Mouse (Mus musculus) kidney, postnatal 10 days (tissue): ENCODE data around the gene Smyd3.
A peak's percentile ranks its signal among the peaks of the same experiment; 100 is the strongest.

Experiments
- DNase-seq: peaks from one replicate; pipeline ENCODE4 v3.0.0; 2021; ENCODE audit warnings: mixed read lengths

Gene Smyd3

DNA sequence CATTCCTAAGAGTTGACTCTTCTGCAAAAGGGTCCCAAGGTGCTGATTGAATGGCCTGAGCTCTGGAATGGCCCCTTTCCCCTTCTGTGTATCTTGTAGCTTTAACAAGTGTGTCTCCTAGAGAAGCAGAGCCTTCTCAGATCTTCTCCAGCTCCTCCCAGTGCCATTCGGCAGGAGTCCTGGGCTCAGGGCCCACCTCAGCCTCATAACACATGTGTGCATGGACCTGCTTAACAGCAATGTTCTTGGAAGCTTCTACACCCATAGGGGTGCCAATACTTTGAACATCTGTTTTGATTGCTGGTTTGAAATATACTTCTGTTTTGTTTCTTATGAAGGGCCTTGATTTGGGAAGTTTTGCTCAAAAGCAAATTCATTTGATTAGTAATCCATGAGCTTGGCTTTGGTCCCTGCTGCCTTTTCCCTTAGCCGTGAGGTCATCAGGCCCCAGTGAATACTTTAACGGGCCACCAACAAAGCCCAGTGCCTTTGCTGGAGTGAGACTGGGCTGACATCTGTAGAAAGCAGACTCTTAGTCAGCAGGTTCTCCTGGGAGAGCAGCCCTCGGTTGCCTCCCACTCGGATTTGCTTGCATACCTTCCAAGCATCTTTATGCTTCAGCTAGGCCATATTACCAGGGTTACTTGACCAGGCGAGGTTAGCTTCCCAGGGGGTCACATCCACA is 583.7 kb downstream of the Smyd3 start:
- DNase-seq, result no peak

- DNase-seq, result no peak
Observed at GRCm38 (mm10) chr1:178929531-178929930, 588.3 kb downstream of the Smyd3 start.

GRCm38 (mm10) chr1:178924492-178925183 is 593.2 kb downstream of the Smyd3 start:
- no peak for DNase-seq

DNA sequence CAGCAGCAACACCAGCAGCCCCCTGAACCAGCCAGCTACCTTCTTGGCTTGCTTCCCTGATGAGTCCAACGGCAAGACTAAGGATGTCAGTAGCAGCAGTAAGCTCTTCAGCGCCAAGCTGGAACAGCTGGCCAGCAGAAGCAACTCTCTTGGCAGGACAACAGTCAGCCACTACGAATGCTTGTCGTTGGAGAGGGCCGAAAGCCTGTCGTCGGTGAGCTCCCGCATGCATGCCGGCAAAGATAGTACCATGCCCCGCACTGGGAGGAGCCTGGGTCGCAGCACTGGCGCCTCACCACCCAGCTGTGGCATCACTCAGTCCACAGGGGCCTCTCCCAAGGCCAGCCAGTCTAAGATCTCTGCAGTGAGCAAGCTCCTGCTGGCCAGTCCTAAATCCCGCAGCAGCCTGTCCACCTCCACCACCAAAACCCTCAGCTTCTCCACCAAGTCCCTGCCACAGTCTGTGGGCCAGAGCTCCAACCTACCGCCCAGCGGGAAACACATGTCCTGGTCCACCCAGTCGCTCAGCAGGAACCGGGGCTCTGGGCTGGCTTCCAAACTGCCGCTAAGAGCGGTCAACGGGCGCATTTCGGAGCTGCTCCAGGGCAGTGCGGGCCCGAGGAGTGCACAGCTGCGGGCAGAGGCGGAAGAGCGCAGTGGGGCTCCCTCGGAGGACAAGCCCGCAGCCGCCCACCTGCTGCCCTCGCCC is 600.5 kb downstream of the Smyd3 start:
- DNase-seq, result peak; percentile 28

- DNase-seq, result no peak
Observed at GRCm38 (mm10) chr1:178915056-178915455, 602.8 kb downstream of the Smyd3 start.

GRCm38 (mm10) chr1:178912936-178913716 is 604.7 kb downstream of the Smyd3 start:
- no peak for DNase-seq

DNA sequence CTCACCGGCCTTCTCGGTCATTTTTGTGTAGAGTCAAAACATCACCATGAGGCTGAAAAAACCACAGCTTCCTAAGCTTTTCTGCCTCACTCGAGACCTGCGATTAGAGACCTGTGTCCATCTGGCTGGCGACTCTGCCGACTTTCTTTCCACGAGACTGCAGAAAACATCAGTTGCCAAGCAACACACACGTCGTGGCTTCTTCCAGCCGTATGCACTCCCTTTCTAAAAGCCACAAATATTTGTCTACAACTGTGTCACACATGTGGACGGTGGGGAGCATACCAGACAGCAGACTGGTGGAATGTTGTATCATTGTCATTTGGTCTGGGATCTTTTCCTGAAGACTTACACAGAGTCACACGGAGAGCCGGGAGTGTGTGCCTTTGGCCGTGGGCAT is 606.9 kb downstream of the Smyd3 start:
- no peak for DNase-seq
